Mouse (Mus musculus): ENCODE measurements around the gene Ggt6.

- TF ChIP-seq CTCF (IDR thresholded peaks at IDR 0.05) (no peak), POLR2A (IDR thresholded peaks at IDR 0.05; ENCODE audit: insufficient read depth, low read depth, low read length) (no peak)
These were observed 14.7 kb upstream of the Ggt6 start for GRCm38 (mm10) chr11:72420460-72421122.
